Mouse (Mus musculus) hematopoietic stem cell, adult 5-6 weeks (primary cell): ENCODE data around the gene Hcn1. TPM values are rescaled to one million over a fixed set of nuclear protein-coding genes. Genes with fewer than 3 reads are reported as not detected.
"Not testable (repeated sequence)": the region's sequence is repeated elsewhere in the genome, so short reads cannot be mapped to it uniquely, and the experiment has no call there.

ENCODE experiments used
- ATAC-seq, 2 experiments: fragments of 125-278 bp in 1 of 2; replicated peaks in 1 of 2; 2 replicates each; pipeline ENCODE4 v1.8.0; 2016 to 2017; ENCODE audit warnings: inconsistent platforms in 2 of 2, mild to moderate bottlenecking in 2 of 2, moderate number of reproducible peaks in 2 of 2, low read depth in 1 of 2, moderate TSS enrichment in 1 of 2; ENCODE audit not compliant: low FRiP score in 2 of 2, poor library complexity in 2 of 2, severe bottlenecking in 2 of 2, insufficient read depth in 1 of 2, low TSS enrichment in 1 of 2
- total RNA-seq: library from RNA; stranded (forward); fragments of 172-1452, 232-1000 nt; gene quantifications from 2 replicates; pipeline ENCODE4 v1.2.3, GENCODE M21; 2017

Hcn1 gene
- total RNA-seq, 1 experiment from 2014 or later = 0.05 TPM

DNA sequence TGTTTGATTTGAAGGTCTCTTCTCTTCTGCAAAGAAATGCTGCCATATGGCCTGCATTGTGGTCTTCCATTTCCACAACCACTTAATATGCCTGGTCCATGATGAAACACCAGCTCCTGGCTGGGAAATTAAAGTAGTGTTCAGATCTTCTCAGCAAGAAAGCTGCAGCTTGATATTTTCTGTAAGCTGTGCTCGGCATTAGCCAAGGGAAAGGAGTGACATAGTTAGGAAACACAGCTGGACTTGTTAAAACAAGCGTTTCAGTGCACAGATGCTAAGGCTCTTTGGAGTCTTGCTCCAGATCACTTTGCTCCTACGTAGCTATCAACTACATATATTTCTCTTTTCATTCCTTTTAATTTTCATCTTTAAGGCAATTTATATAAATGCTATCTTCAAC lies 344.7 kb downstream of the Hcn1 start:
- no peak for ATAC-seq

- ATAC-seq = no peak
These were observed 345.7 kb downstream of the Hcn1 start for GRCm38 (mm10) chr13:117947704-117948376.

DNA sequence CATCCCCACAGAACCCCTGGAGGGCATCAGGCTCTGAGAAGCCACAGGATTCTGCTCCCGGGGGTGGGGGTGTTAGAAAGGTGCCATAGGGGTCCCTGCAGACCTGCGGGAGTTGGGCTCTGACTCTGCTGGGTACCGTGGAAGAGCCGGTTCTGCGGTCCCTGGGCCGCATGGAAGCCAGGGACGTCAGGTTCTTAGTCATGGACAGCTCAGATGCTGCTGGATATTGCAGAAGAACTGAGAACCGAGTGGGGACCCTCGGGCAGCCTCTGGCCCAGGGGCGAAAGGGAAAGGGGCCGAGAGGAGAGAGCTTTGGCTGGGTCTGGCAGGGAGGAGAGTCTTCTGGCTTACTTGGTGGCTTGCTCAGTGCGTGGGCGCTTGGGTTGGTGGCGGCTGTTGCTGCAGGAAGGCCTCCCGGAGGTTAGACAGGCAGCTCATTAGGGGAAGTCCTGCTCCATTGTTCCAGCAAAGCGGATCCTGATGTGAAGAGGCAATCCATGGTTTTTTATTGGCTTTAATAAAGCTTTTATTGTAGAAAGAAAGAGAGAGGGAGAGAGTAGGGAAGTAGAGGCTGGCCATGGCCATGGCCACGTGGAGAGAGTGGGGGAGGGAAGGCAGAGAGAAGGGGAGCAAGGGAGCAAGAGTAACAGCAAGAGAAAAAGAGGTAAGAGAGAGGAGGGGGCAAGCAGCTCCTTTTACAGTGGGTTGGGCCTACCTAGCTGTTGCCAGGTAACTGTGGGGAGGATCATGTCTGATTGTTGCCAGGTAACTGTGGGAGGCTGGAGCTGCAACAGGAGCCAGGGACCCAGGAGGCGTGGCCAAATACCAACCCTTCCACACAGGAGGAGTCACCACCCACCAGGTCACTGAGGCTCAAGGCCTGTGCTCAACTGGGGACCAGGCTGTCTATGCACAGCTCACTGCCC lies 356.6 kb downstream of the Hcn1 start:
- ATAC-seq = no peak

DNA sequence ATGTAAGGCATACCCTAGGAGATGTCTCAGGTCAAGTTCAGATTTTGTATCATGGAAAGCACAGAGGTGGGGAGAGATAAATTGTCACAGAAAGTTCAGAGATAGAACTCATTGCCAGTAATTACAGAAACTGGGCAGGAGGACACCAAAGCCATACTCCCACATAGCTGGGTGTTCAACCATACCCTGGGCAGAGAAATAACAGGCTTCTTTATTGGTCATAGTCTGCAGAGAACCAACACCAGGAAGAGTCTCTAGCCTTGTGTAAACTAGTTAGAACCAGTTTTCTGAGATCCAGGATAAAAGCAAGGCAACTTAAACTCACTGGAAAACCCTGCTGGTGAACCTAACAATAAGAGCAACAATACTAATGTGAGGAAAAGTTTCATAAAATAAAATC lies 362.5 kb downstream of the Hcn1 start:
- ATAC-seq = no peak

GRCm38 (mm10) chr13:117975382-117975781 lies 373.3 kb downstream of the Hcn1 start:
- ATAC-seq = no peak

- ATAC-seq = no peak
These were observed 373.7 kb downstream of the Hcn1 start for GRCm38 (mm10) chr13:117975823-117976222.

GRCm38 (mm10) chr13:117984339-117984738 lies 382.2 kb downstream of the Hcn1 start:
- ATAC-seq = no peak

DNA sequence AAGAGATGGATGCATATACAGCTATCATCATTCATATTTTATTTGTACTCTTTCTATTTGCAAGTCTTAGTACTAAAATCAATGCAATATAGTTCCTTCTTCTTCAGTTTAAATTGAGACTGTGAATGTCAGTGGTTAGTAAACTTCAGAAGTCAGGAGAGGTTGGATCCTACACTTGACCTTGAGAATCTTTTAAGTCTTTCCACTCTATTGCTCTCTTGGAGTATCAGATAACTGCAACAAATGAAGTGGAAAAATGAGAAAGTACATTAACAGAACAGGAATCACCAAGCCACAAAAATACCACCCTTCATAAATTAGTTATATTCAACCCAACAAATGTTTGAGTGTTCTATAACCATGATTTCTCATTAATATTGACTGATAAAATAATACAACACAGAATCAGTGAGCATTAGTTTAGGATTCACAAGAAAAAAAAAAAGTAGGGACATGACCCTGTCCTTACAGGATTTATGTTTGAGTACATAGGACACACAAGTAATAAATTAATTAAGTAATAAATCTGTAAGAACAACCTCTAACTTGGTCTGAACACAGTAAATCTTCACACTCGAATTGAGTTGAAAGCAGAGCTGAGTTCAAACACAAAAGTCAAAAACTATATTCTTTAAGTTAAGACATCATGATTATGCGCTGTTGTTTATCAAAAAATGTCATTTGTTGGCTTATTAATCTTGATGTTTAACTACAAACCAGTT lies 397.8 kb downstream of the Hcn1 start:
- no peak for ATAC-seq

- ATAC-seq = no peak
These were observed 398.4 kb downstream of the Hcn1 start for GRCm38 (mm10) chr13:118000538-118000937.

DNA sequence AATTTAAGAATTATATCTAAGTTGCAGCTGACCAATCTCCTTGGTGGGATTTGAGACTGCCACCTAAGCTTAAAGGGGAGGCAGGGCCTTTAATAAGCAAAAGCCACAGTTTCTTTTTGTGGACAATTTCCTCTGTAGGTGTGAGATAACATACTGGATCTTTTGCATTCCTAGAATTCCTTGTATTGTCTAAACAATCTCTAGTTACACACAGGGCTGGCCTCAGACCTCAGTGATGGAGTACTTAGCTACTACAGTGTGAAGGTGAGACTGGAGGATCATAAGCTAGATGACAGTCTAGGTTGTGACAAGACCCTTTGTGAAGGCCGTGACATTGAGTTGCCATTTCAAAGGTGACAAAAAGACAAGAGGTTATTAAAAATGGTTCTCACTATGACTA lies 419.1 kb downstream of the Hcn1 start:
- no peak for ATAC-seq

GRCm38 (mm10) chr13:118022891-118023290 lies 420.8 kb downstream of the Hcn1 start:
- not testable (repeated sequence) for ATAC-seq

DNA sequence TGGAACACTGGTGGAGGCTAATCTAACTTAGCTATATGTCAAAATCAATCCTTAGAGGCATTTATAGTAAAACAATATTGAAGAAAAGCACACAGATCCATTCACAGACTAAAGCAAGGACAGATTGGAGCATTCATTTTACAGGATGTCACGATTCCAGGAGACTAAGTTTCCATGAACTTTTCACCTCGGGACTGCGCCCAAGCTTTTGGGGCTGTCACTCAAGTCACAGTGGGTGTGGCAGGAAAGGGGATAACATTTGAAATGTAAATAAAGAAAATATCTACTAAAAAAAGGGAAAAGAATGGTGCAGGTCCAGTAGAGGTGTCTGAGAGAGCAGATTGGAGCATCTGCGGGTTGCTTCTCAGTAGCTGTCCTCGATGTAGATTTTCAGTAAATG lies 421.3 kb downstream of the Hcn1 start:
- ATAC-seq = no peak

- no peak for ATAC-seq
These were observed 424.4 kb downstream of the Hcn1 start for GRCm38 (mm10) chr13:118026510-118026909.

DNA sequence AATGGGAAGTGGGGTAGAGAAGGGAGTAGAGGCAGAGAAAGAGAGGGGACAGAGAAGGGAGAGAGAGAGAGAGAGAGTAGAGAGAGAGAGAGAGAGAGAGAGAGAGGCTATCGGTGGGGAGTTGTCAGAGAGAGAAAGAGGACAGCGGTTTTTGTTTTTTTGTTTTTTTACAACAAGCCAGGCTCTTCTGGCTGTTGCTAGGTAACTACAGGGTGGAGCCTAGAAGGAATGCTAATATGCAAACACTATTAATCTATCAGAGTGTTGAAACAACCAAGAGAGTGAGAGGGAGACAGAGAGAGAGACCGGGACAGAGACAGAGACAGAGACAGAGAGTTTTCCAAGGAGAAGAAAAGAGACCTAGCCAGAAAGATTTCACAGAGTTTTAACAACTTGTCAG lies 425.7 kb downstream of the Hcn1 start:
- no peak for ATAC-seq

GRCm38 (mm10) chr13:118028662-118029061 lies 426.5 kb downstream of the Hcn1 start:
- ATAC-seq = no peak

DNA sequence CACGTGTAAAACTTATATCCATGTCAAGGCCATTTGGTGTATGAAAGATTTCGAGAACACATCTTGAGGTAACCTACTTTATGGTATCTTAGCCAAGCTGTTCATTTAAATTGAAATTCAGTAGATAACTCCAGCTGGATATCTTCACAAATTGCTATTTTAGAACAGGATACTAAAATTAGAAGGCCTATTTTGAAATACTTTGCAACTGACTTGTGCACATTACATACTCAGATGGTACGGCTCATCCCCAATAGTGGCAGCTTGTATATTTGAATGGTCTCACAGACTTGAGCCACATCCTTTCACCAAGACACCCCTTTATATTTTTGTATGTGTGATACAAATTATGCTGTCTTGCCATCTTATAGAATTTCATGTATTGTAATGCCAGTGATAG lies 427.5 kb downstream of the Hcn1 start:
- ATAC-seq = no peak

- no peak for ATAC-seq
These were observed 433.5 kb downstream of the Hcn1 start for GRCm38 (mm10) chr13:118035598-118035997.
